Mouse (Mus musculus) limb, embryonic 14.5 days (tissue): Measurements from ENCODE around the gene Zscan12. TPM values are rescaled to one million over a fixed set of nuclear protein-coding genes. Genes with fewer than 3 reads are reported as not detected.

Experiments
- ATAC-seq: fragments of 200-750 bp; cut with Nextera tagmentation; 2 replicates; pipeline ENCODE4 v1.8.0; 2017; ENCODE audit warnings: low read depth, moderate number of reproducible peaks, moderate TSS enrichment; ENCODE audit not compliant: low FRiP score
- DNase-seq: peaks from one replicate; pipeline ENCODE4 v3.0.0-alpha.2; 2015; ENCODE audit warnings: low spot score
- H3K27ac ChIP-seq: fragments of 300-500 bp; sonication (generic); replicated peaks from 2 replicates; pipeline ENCODE4 v1.5.1; 2014; ENCODE audit warnings: low read depth, mild to moderate bottlenecking, low read length, moderate library complexity, mixed read lengths
- H3K27me3 ChIP-seq: fragments of 300-500 bp; sonication (generic); 2 replicates; pipeline ENCODE4 v1.6.1; 2014; ENCODE audit warnings: low read length, mixed read lengths; ENCODE audit not compliant: control insufficient read depth, insufficient read depth
- H3K36me3 ChIP-seq: fragments of 300-500 bp; sonication (generic); 2 replicates; pipeline ENCODE4 v1.6.1; 2014; ENCODE audit warnings: mild to moderate bottlenecking, low read length, moderate library complexity, mixed read lengths; ENCODE audit not compliant: control insufficient read depth, insufficient read depth
- H3K4me1 ChIP-seq: fragments of 300-500 bp; sonication (generic); 2 replicates; pipeline ENCODE4 v1.6.1; 2014; ENCODE audit warnings: antibody characterized with exemption, low read length, mixed read lengths; ENCODE audit not compliant: control insufficient read depth, insufficient read depth
- H3K4me2 ChIP-seq: fragments of 300-500 bp; sonication (generic); replicated peaks from 2 replicates; pipeline ENCODE4 v1.6.1; 2014; ENCODE audit warnings: low read depth, mild to moderate bottlenecking, low read length, moderate library complexity; ENCODE audit not compliant: severe bottlenecking
- H3K4me3 ChIP-seq: fragments of 300-500 bp; sonication (generic); replicated peaks from 2 replicates; pipeline ENCODE4 v1.5.1; 2014; ENCODE audit warnings: low read length
- H3K9ac ChIP-seq: fragments of 300-500 bp; sonication (generic); 2 replicates; pipeline ENCODE4 v1.6.1; 2014; ENCODE audit warnings: mild to moderate bottlenecking, low read depth, low read length, moderate library complexity; ENCODE audit not compliant: severe bottlenecking
- H3K9me3 ChIP-seq: fragments of 300-500 bp; sonication (generic); 2 replicates; pipeline ENCODE4 v1.6.1; 2016; ENCODE audit warnings: low read length; ENCODE audit not compliant: control insufficient read depth
- POLR2A ChIP-seq: fragments of 200-500 bp; IDR thresholded peaks from 2 replicates; pipeline ENCODE4 v1.8.0; 2012; ENCODE audit warnings: inconsistent platforms, mild to moderate bottlenecking, moderate library complexity, borderline replicate concordance; ENCODE audit not compliant: insufficient read depth, insufficient read length; ENCODE audit errors: extremely low read depth
- WGBS: fragments of 180-500 bp; shearing (Covaris S2); extraction: QIAGEN DNeasy Blood & Tissue Kit; methylation state at CpG from one replicate; pipeline ENCODE4 v1.1.7; 2014; 5-methylcytosine and 5-hydroxymethylcytosine counted together
- polyA plus RNA-seq, 2 experiments: library from polyadenylated mRNA; depleted of rRNA in 1 of 2; stranded (reverse) in 1 of 2; unstranded in 1 of 2; fragments of >200 nt; fragmentation: Nextera tagmentation in 1 of 2; extraction: Ambion mirVana in 1 of 2; gene quantifications; 2 replicates each; pipeline versions ENCODE4 v1.2.1 to v1.2.3; 2012 to 2014

The Zscan12 gene
- polyA plus RNA-seq, 2 experiments, result 9.7 to 11.2 TPM

GRCm38 (mm10) chr13:21346610-21347009 lies 16.0 kb upstream of the Zscan12 start, which contains the start of gene Olfr1367:
TSS of gene Olfr1367 (plus strand) at chr13:21346910.
- no peak for DNase-seq
- Histone ChIP-seq H3K9me3 (no peaks in the 10 kb centered on the region), H3K4me3 (no peak within 1 kb of the TSS), H3K4me1 (no peaks in the 10 kb centered on the region), H3K27ac (no peak within 1 kb of the TSS), H3K27me3 (no peaks in the 10 kb centered on the region), H3K9ac (no peak within 1 kb of the TSS), H3K4me2 (no peak within 1 kb of the TSS), H3K36me3 (no peaks in the 10 kb centered on the region)
- no peak for ATAC-seq
- WGBS, result 97% methylated on average over 1 of the region's 1 CpGs
- TF ChIP-seq POLR2A, result no peak

GRCm38 (mm10) chr13:21350593-21350992 lies 12.0 kb upstream of the Zscan12 start:
- H3K4me1 ChIP-seq, result no peaks in the 10 kb centered on the region
- H3K36me3 ChIP-seq, result no peaks in the 10 kb centered on the region
- no peak overlapping the region for H3K27ac ChIP-seq
- no peak for DNase-seq
- no peak overlapping the region for H3K9ac ChIP-seq
- no peaks in the 10 kb centered on the region for H3K9me3 ChIP-seq
- no peak overlapping the region for H3K4me2 ChIP-seq
- no peak for ATAC-seq
- H3K27me3 ChIP-seq, result no peaks in the 10 kb centered on the region
- TF ChIP-seq POLR2A, result no peak
- no peak overlapping the region for H3K4me3 ChIP-seq

- ATAC-seq (no peak), DNase-seq (no peak)
- no peak overlapping the region for H3K27ac ChIP-seq
- peaks cover 6% of the 10 kb centered on the region; the same call in 1 of the 2 replicates for H3K4me1 ChIP-seq
- 73% methylated on average over 12 of the region's 12 CpGs for WGBS
- peak overlapping the region; percentile 61 for H3K4me2 ChIP-seq
- peak overlapping the region; percentile 86; the same call in 1 of the 2 replicates for H3K9ac ChIP-seq
- no peaks in the 10 kb centered on the region for H3K9me3 ChIP-seq
- H3K4me3 ChIP-seq, result peak overlapping the region; percentile 72
- peaks cover 19% of the 10 kb centered on the region for H3K36me3 ChIP-seq
- H3K27me3 ChIP-seq, result no peaks in the 10 kb centered on the region
- no peak for TF ChIP-seq POLR2A
Measured at GRCm38 (mm10) chr13:21363719-21364118, 1.1 kb downstream of the Zscan12 start.

- Histone ChIP-seq H3K4me3 (no peak overlapping the region), H3K4me2 (no peak overlapping the region), H3K4me1 (peaks cover 6% of the 10 kb centered on the region; the same call in 1 of the 2 replicates), H3K9me3 (no peaks in the 10 kb centered on the region), H3K9ac (no peak overlapping the region), H3K27ac (no peak overlapping the region), H3K27me3 (no peaks in the 10 kb centered on the region), H3K36me3 (peaks cover 41% of the 10 kb centered on the region)
- no peak for TF ChIP-seq POLR2A
- DNase-seq, result no peak
- no peak for ATAC-seq
- WGBS, result 67% methylated on average over 6 of the region's 6 CpGs
Measured at GRCm38 (mm10) chr13:21366635-21367034, 4.0 kb downstream of the Zscan12 start.

GRCm38 (mm10) chr13:21372700-21373099 lies 10.1 kb downstream of the Zscan12 start:
- H3K4me1 ChIP-seq, result no peaks in the 10 kb centered on the region
- no peak for TF ChIP-seq POLR2A
- WGBS, result 88% methylated on average over 2 of the region's 2 CpGs

GRCm38 (mm10) chr13:21377773-21378172 lies 15.2 kb downstream of the Zscan12 start:
- H3K36me3 ChIP-seq, result no peaks in the 10 kb centered on the region
- H3K4me2 ChIP-seq, result no peak overlapping the region
- 83% methylated on average over 2 of the region's 2 CpGs for WGBS
- H3K27ac ChIP-seq, result no peak overlapping the region
- no peaks in the 10 kb centered on the region for H3K27me3 ChIP-seq
- H3K4me3 ChIP-seq, result no peak overlapping the region
- ATAC-seq, result no peak
- no peak overlapping the region for H3K9ac ChIP-seq
- H3K9me3 ChIP-seq, result no peaks in the 10 kb centered on the region
- TF ChIP-seq POLR2A, result no peak
- no peaks in the 10 kb centered on the region for H3K4me1 ChIP-seq
- DNase-seq, result no peak

More at GRCm38 (mm10) chr13:21372700-21373099, 10.1 kb downstream of the Zscan12 start:
- Histone ChIP-seq H3K9me3 (no peaks in the 10 kb centered on the region), H3K9ac (no peak overlapping the region), H3K27me3 (no peaks in the 10 kb centered on the region), H3K36me3 (peaks cover 31% of the 10 kb centered on the region), H3K4me3 (no peak overlapping the region), H3K27ac (no peak overlapping the region), H3K4me2 (no peak overlapping the region)
- ATAC-seq (no peak), DNase-seq (no peak)
